Mouse (Mus musculus) bone marrow, adult 2 months (tissue): ENCODE data around the gene Tmed8. TPM values are rescaled to one million over a fixed set of nuclear protein-coding genes. Genes with fewer than 3 reads are reported as not detected.
"Not testable (repeated sequence)": the region's sequence is repeated elsewhere in the genome, so short reads cannot be mapped to it uniquely, and the experiment has no call there.

Experiments used
- H3K27ac ChIP-seq: fragments of 200-500 bp; 2 replicates; pipeline ENCODE4 v1.5.1; 2012; ENCODE audit warnings: low read depth, mild to moderate bottlenecking, control low read depth, inconsistent platforms, low read length; ENCODE audit not compliant: control insufficient read depth, poor library complexity, insufficient read depth
- H3K4me1 ChIP-seq: fragments of 200-500 bp; 2 replicates; pipeline ENCODE4 v1.6.1; 2011; ENCODE audit warnings: low read length; ENCODE audit not compliant: control insufficient read depth, insufficient read depth
- H3K4me3 ChIP-seq: fragments of 200-500 bp; replicated peaks from 2 replicates; pipeline ENCODE3; 2011; ENCODE audit warnings: mild to moderate bottlenecking, low read depth, low read length, control low read depth; ENCODE audit not compliant: control insufficient read depth
- CTCF ChIP-seq: fragments of 200-500 bp; IDR thresholded peaks from 2 replicates; pipeline ENCODE4 v1.5.1; 2011; ENCODE audit warnings: low read length, control low read depth; ENCODE audit not compliant: control insufficient read depth, insufficient read depth
- POLR2A ChIP-seq: fragments of 200-500 bp; IDR thresholded peaks from 2 replicates; pipeline ENCODE4 v1.6.1; 2011; ENCODE audit warnings: low read depth, mild to moderate bottlenecking, control low read depth, low read length, borderline replicate concordance; ENCODE audit not compliant: control insufficient read depth
- WGBS: fragments of 180-500 bp; shearing (Covaris S2); methylation state at CpG from one replicate; pipeline ENCODE4 v1.1.7; 2018; 5-methylcytosine and 5-hydroxymethylcytosine counted together
- polyA plus RNA-seq: library from polyadenylated mRNA; stranded (reverse); fragments of >200 nt; gene quantifications from 2 replicates; pipeline ENCODE4 v1.2.4, GENCODE M21; 2011; ENCODE audit warnings: low replicate concordance; ENCODE audit not compliant: missing spikeins, insufficient read depth, insufficient read length

The Tmed8 gene
- polyA plus RNA-seq, 1 experiment, result 5.0 TPM

DNA sequence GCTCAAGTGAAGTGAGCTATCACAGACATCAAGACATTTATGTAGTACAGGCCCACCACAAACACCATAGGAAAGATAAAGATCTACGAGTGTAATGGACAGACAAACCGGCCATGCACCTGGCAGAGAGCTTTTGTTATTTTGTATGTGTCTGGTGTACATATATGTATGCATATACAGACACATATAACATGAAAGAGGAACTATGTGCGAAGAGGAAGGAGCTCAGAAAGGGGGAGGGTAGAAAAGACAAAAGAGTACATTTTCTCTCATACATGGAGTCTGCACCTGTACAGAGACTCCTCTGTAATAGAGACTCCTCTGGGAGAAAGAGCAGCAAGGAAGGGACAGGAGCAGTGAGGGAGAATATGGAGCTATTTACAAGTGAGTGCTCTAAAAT lies 7.2 kb downstream of the Tmed8 start:
- WGBS, result 28% methylated on average over 3 of the region's 3 CpGs
- H3K4me1 ChIP-seq, result peaks cover 2% of the 10 kb centered on the region; the same call in 1 of the 2 replicates
- TF ChIP-seq CTCF (no peak), POLR2A (no peak)
- no peak overlapping the region for H3K4me3 ChIP-seq
- no peak overlapping the region; the same call in none of the 2 replicates for H3K27ac ChIP-seq

DNA sequence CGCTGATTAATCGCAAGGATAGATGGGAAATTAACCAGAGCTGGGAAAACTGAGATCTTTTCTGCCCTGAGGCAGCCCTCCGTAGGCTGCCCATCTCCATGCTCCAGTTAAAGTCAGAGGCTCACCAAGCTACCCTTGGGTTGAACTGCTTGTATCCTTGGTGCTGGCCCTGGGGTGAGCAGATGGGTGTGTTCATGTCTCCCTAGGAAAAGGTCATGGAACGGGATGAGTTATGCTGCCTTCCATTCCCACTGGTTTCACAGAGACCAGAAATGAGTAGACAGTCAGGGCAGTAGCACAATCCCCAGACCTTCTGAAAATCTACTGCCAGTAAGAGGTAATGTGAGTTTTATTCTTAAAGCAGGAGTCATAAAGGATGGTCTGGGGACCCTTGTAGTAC lies 22.6 kb downstream of the Tmed8 start:
- Histone ChIP-seq H3K27ac (no peak overlapping the region), H3K4me3 (no peak overlapping the region), H3K4me1 (no peaks in the 10 kb centered on the region)
- WGBS, result 89% methylated on average over 4 of the region's 4 CpGs
- no peak for TF ChIP-seq CTCF
- TF ChIP-seq POLR2A, result no peak

DNA sequence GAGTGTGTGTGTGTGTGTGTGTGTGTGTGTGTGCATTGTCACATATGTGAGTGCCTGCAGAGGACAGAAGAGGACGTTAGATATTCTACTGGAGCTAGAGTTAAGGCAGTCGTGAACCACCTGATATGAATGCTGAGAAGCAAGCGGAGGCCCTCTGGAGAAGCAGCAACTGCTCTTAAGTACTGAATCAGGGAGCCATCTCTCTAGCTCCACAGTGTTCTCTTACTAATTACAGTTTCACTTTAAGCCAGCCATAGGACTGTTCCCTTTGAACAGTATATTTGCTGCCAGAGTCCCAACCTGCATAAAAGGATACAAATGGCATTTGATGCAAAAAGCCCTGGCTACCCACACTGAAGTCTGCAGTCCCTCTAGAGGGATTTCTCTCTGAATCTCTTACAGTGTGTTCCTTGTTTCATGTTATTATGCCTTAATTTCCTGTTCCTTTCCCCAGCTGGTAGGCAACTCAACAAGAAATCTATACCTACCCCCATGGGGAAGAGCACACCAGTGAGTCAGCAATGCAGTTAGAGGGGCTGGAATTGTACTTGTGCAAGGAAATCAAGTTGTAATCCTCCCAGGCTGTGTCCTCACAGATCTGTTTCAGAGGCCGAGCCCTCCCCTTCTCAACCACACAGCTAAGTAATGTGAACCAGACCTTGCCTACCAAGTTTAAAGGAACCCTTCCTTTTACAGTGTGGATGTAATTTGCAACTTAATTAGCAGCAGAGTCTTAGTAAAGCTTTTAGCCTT lies 24.9 kb downstream of the Tmed8 start:
- 53% methylated on average over 4 of the region's 4 CpGs for WGBS
- H3K4me3 ChIP-seq, result no peak overlapping the region
- no peaks in the 10 kb centered on the region for H3K4me1 ChIP-seq
- H3K27ac ChIP-seq, result no peak overlapping the region
- TF ChIP-seq CTCF (no peak), POLR2A (no peak)

GRCm38 (mm10) chr12:87160815-87161214 lies 39.4 kb downstream of the Tmed8 start:
- Histone ChIP-seq H3K27ac (no peak overlapping the region), H3K4me1 (no peaks in the 10 kb centered on the region), H3K4me3 (no peak overlapping the region)
- 59% methylated on average over 5 of the region's 5 CpGs for WGBS
- TF ChIP-seq POLR2A, result no peak
- no peak for TF ChIP-seq CTCF

GRCm38 (mm10) chr12:87160310-87160709 lies 39.9 kb downstream of the Tmed8 start:
- TF ChIP-seq POLR2A (no peak), CTCF (no peak)
- Histone ChIP-seq H3K27ac (no peak overlapping the region), H3K4me1 (no peaks in the 10 kb centered on the region), H3K4me3 (no peak overlapping the region)
- WGBS, result 63% methylated on average over 1 of the region's 1 CpGs

- H3K27ac ChIP-seq, result no peak overlapping the region
- no peaks in the 10 kb centered on the region; the same call in 1 of the 2 replicates for H3K4me1 ChIP-seq
- H3K4me3 ChIP-seq, result no peak overlapping the region
- TF ChIP-seq CTCF (no peak), POLR2A (no peak)
- 78% methylated on average over 7 of the region's 7 CpGs for WGBS
Observed at GRCm38 (mm10) chr12:87158099-87158498, 42.2 kb downstream of the Tmed8 start.

DNA sequence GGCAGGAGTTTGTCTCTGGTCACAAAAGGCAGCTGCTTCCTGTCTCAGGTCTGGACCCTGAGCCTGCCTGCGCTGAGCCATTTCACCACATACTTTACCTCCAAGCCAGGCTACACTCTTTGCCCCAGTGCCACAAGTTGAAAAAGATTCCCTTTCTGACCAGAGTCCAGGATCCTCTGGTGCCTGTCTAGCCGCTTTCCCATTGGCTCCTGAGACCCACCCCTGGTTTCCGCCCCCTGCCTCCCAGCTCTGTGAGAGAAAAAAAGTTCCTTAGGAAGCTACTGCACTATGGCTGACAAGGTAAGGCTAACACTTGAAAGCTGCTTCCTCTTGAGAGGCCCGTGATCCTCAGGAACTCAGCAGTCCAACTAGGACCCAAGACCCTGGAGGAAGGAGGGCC lies 42.9 kb downstream of the Tmed8 start:
- H3K4me1 ChIP-seq, result no peaks in the 10 kb centered on the region; the same call in 1 of the 2 replicates
- H3K4me3 ChIP-seq, result no peak overlapping the region
- no peak overlapping the region for H3K27ac ChIP-seq
- WGBS, result 63% methylated on average over 4 of the region's 4 CpGs
- TF ChIP-seq POLR2A (no peak), CTCF (no peak)

DNA sequence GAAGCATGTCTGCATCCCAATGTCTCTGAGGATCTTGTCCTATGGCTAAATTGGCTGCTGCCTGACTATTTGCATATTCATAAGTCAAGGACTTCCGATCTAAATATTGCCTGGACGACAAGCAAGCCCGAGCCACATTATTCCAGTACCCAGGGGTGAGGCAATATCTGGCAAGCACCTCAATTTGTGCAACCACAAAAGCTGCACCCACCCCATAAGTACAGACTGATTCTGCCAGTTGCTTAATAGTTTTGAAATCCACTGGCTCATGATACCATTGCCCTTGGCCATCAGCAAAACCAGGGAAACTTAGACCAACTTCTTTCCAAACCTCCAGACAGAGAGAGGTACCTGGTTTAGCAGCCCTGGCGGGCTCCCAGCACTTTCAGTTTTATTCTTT lies 45.8 kb downstream of the Tmed8 start:
- WGBS, result 49% methylated on average over 4 of the region's 4 CpGs

DNA sequence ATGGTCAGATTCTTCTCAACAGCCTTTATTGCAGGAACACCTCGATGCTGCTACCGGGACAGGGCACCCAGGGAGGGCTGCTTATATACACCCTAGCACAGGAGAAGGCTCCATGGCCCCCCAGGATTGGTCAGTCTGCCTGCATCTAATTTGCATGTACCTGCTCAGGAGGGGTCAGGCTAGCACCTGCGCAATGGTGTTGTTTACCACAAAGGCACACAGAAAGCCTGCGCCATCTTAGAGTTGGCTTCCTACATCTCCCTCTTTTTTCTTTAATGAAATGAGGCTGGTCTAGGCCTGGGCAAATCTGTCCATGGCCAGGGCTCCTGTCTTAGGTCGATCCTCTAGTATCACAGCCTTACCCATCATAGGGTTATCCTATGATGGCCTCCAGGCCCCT lies 50.8 kb downstream of the Tmed8 start:
- 95% methylated on average over 5 of the region's 5 CpGs for WGBS
- Histone ChIP-seq H3K4me1 (no peaks in the 10 kb centered on the region; the same call in 1 of the 2 replicates), H3K4me3 (no peak overlapping the region), H3K27ac (no peak overlapping the region)
- TF ChIP-seq POLR2A, result no peak
- no peak for TF ChIP-seq CTCF

More for the DNA sequence above, 45.8 kb downstream of the Tmed8 start:
- H3K4me3 ChIP-seq, H3K27ac ChIP-seq, H3K4me1 ChIP-seq: not testable (repeated sequence)
